9 mouse cellular contexts compared by ENCODE assay signal in genomic region chr2:165867549-165867948, GRCm38 (mm10). TPM values are rescaled to one million over a fixed set of nuclear protein-coding genes. Genes with fewer than 3 reads are reported as not detected.
DNase-seq lines count a peak whose midpoint lies in the region; ATAC-seq lines count a peak whose summit lies in the region.
"Had no signal": no experiment of that assay in that cellular context is flagged by ENCODE, and none has a peak within 500 bp of the region (broad histone marks: within the 10 kb centered on the region; RNA-seq: fewer than 3 reads in every experiment).

No protein-coding gene starts in this region.

- H3K4me3 ChIP-seq in lung, embryonic 15.5 days = no peak overlapping the region
- H3K4me3 ChIP-seq in limb, embryonic 10.5 days = no peak overlapping the region
- no peak overlapping the region for H3K4me3 ChIP-seq in stomach, embryonic 16.5 days (replicated peaks; ENCODE audit: low read length)

- H3K36me3 ChIP-seq in lung, embryonic 15.5 days = peaks cover 17% of the 10 kb centered on the region; the same call in 1 of the 2 replicates
- peaks cover 60% of the 10 kb centered on the region for H3K36me3 ChIP-seq in limb, embryonic 10.5 days
- H3K36me3 ChIP-seq in stomach, embryonic 16.5 days (ENCODE audit: control insufficient read depth, insufficient read depth, low read length) = no peaks in the 10 kb centered on the region

- WGBS in lung, embryonic 15.5 days = 79% methylated on average over 9 of the region's 9 CpGs
- WGBS in limb, embryonic 10.5 days = 85% methylated on average over 9 of the region's 9 CpGs
- WGBS in stomach, embryonic 16.5 days = 85% methylated on average over 9 of the region's 9 CpGs

- no peaks in the 10 kb centered on the region for H3K9me3 ChIP-seq in lung, embryonic 15.5 days
- no peaks in the 10 kb centered on the region for H3K9me3 ChIP-seq in limb, embryonic 10.5 days (replicated peaks)
- no peaks in the 10 kb centered on the region for H3K9me3 ChIP-seq in stomach, embryonic 16.5 days (replicated peaks; ENCODE audit: control insufficient read depth, low read length)

- H3K27me3 ChIP-seq in lung, embryonic 15.5 days = no peaks in the 10 kb centered on the region
- H3K27me3 ChIP-seq in limb, embryonic 10.5 days (ENCODE audit: low read depth, poor library complexity, severe bottlenecking) = no peaks in the 10 kb centered on the region
- H3K27me3 ChIP-seq in stomach, embryonic 16.5 days (ENCODE audit: control insufficient read depth, insufficient read depth, low read length) = no peaks in the 10 kb centered on the region

- H3K9ac ChIP-seq in lung, embryonic 15.5 days = no peak overlapping the region
- peak overlapping the region; percentile 15 for H3K9ac ChIP-seq in stomach, embryonic 16.5 days (ENCODE audit: low read length)

- no peak for ATAC-seq in lung, embryonic 15.5 days (ENCODE audit: borderline replicate concordance, extremely low read depth, low FRiP score, low TSS enrichment)
- ATAC-seq in stomach, embryonic 16.5 days (ENCODE audit: insufficient read depth, low FRiP score) = no peak

- peak overlapping the region; percentile 20 for H3K27ac ChIP-seq in lung, embryonic 15.5 days
- H3K27ac ChIP-seq in limb, embryonic 10.5 days = 0 out of 2 replicates have a peak overlapping the region, but pooled peaks have one; percentile 9
- H3K27ac ChIP-seq in stomach, embryonic 16.5 days (ENCODE audit: low read length) = peak overlapping the region; percentile 70

- peaks cover 62% of the 10 kb centered on the region for H3K4me1 ChIP-seq in lung, embryonic 15.5 days
- peaks cover 56% of the 10 kb centered on the region for H3K4me1 ChIP-seq in limb, embryonic 10.5 days
- peaks cover 47% of the 10 kb centered on the region for H3K4me1 ChIP-seq in stomach, embryonic 16.5 days (ENCODE audit: control insufficient read depth, insufficient read depth, low read length)

- H3K4me2 ChIP-seq in lung, embryonic 15.5 days = no peak overlapping the region
- no peak overlapping the region for H3K4me2 ChIP-seq in stomach, embryonic 16.5 days (ENCODE audit: low read depth, low read length)

- DNase-seq in cerebellum, adult 9-10 months = peak; percentile 62
- no peak for DNase-seq in cerebellum, adult 11 months
- no peak for DNase-seq in lung, adult 18-20 months
- no peak for DNase-seq in limb, embryonic 10.5 days (ENCODE audit: low spot score)
- no peak for DNase-seq in T-cell, adult 2 months (ENCODE audit: low spot score)
- no peak for DNase-seq in urinary bladder, postnatal 36 days (ENCODE audit: low spot score in 2 of 2)
- DNase-seq: B cell, adult 2 months had no signal

RNA-seq across cellular contexts. Expression of gene Zmynd8, which starts 31.3 kb away (rescaled TPM):
- polyA plus RNA-seq in lung, embryonic 15.5 days (2015; fragmentation: Nextera tagmentation; extraction: Ambion mirVana) = 44.7 and 46.0 TPM in 2 replicates
- polyA plus RNA-seq in limb, embryonic 10.5 days (2016; fragmentation: Nextera tagmentation; extraction: Ambion mirVana) = 59.3 and 59.5 TPM in 2 replicates
- 45.1 and 45.3 TPM in 2 replicates for polyA plus RNA-seq in stomach, embryonic 16.5 days (2015; fragmentation: Nextera tagmentation; extraction: Ambion mirVana)

Comparison
In these comparisons a context has a peak if more than half of its experiments do, and no peak if none do; other contexts are left out.
1. H3K27ac ChIP-seq: peak in every context shown above with its lines; median percentile 70 in stomach, embryonic 16.5 days; 20 in lung, embryonic 15.5 days; 9 in limb, embryonic 10.5 days.